Mouse (Mus musculus): ENCODE results near the gene Olfr551. TPM values are rescaled to one million over a fixed set of nuclear protein-coding genes. Genes with fewer than 3 reads are reported as not detected.
"Not testable (repeated sequence)": the region's sequence is repeated elsewhere in the genome, so short reads cannot be mapped to it uniquely, and the experiment has no call there.

Olfr551 gene
- not detected in 2 replicates for polyA plus RNA-seq (2015; fragmentation: Nextera tagmentation; extraction: Ambion mirVana)

GRCm38 (mm10) chr7:102591786-102592185 is at the start of gene Olfr551:
Gene Olfr551, minus strand, starts transcription at chr7:102591886.
- Histone ChIP-seq H3K9me3 (no peaks in the 10 kb centered on the region), H3K4me3 (no peak within 1 kb of the TSS), H3K9ac (no peak within 1 kb of the TSS), H3K27ac (replicated peaks) (no peak within 1 kb of the TSS), H3K27me3 (no peaks in the 10 kb centered on the region), H3K36me3 (no peaks in the 10 kb centered on the region), H3K4me2 (no peak within 1 kb of the TSS), H3K4me1 (replicated peaks) (no peaks in the 10 kb centered on the region)
- 95% methylated on average over 3 of the region's 3 CpGs for WGBS
- no peak for ATAC-seq (ENCODE audit: low FRiP score, low read depth)

- WGBS: 87% methylated on average over 1 of the region's 1 CpGs
- no peak for ATAC-seq (ENCODE audit: low FRiP score, low read depth)
- Histone ChIP-seq H3K9me3 (no peaks in the 10 kb centered on the region), H3K36me3 (no peaks in the 10 kb centered on the region), H3K27ac (replicated peaks) (no peak within 1 kb of the TSS), H3K4me3 (no peak within 1 kb of the TSS), H3K4me1 (replicated peaks) (no peaks in the 10 kb centered on the region), H3K4me2 (no peak within 1 kb of the TSS), H3K27me3 (no peaks in the 10 kb centered on the region), H3K9ac (no peak within 1 kb of the TSS)
Observed at GRCm38 (mm10) chr7:102638132-102638531, 46.4 kb upstream of the Olfr551 start, which contains the start of gene Olfr554. Gene Olfr554, plus strand, starts transcription at chr7:102638432.

GRCm38 (mm10) chr7:102636665-102637064 is 45.0 kb upstream of the Olfr551 start:
- Histone ChIP-seq H3K27me3 (no peaks in the 10 kb centered on the region), H3K9me3 (no peaks in the 10 kb centered on the region), H3K4me2 (no peak overlapping the region), H3K9ac (no peak overlapping the region), H3K4me3 (no peak overlapping the region), H3K27ac (replicated peaks) (no peak overlapping the region), H3K4me1 (replicated peaks) (no peaks in the 10 kb centered on the region), H3K36me3 (no peaks in the 10 kb centered on the region)
- no peak for ATAC-seq (ENCODE audit: low FRiP score, low read depth)
- WGBS: 34% methylated on average over 3 of the region's 3 CpGs

GRCm38 (mm10) chr7:102620368-102620767 is 28.7 kb upstream of the Olfr551 start:
- not testable (repeated sequence) for H3K9ac ChIP-seq; H3K9me3 ChIP-seq; H3K27me3 ChIP-seq; H3K4me3 ChIP-seq; H3K4me2 ChIP-seq; H3K36me3 ChIP-seq; H3K4me1 ChIP-seq (replicated peaks); ATAC-seq (ENCODE audit: low FRiP score, low read depth); H3K27ac ChIP-seq (replicated peaks)
- WGBS: 88% methylated on average over 19 of the region's 19 CpGs

- H3K27me3 ChIP-seq: no peaks in the 10 kb centered on the region
- no peak overlapping the region for H3K4me3 ChIP-seq
- no peak overlapping the region for H3K4me2 ChIP-seq
- H3K9ac ChIP-seq: no peak overlapping the region
- H3K27ac ChIP-seq (replicated peaks): no peak overlapping the region
- 66% methylated on average over 5 of the region's 5 CpGs for WGBS
- no peaks in the 10 kb centered on the region for H3K9me3 ChIP-seq
- ATAC-seq (ENCODE audit: low FRiP score, low read depth): no peak
- H3K36me3 ChIP-seq: no peaks in the 10 kb centered on the region
- H3K4me1 ChIP-seq (replicated peaks): no peaks in the 10 kb centered on the region
Observed at GRCm38 (mm10) chr7:102619608-102620007, 27.9 kb upstream of the Olfr551 start.

- Histone ChIP-seq H3K9ac (no peak within 1 kb of the TSS), H3K36me3 (no peaks in the 10 kb centered on the region), H3K27me3 (no peaks in the 10 kb centered on the region), H3K9me3 (no peaks in the 10 kb centered on the region), H3K4me3 (no peak within 1 kb of the TSS), H3K4me1 (replicated peaks) (no peaks in the 10 kb centered on the region), H3K4me2 (no peak within 1 kb of the TSS), H3K27ac (replicated peaks) (no peak within 1 kb of the TSS)
- ATAC-seq (ENCODE audit: low FRiP score, low read depth): no peak
Observed at GRCm38 (mm10) chr7:102618118-102618517, 26.4 kb upstream of the Olfr551 start, which contains the start of gene Olfr553. Gene Olfr553, minus strand, starts transcription at chr7:102618218.

- no peaks in the 10 kb centered on the region for H3K4me1 ChIP-seq (replicated peaks)
- 90% methylated on average over 1 of the region's 1 CpGs for WGBS
- no peak for ATAC-seq (ENCODE audit: low FRiP score, low read depth)
- no peaks in the 10 kb centered on the region for H3K27me3 ChIP-seq
- H3K9me3 ChIP-seq: no peaks in the 10 kb centered on the region
- H3K36me3 ChIP-seq: no peaks in the 10 kb centered on the region
- no peak within 1 kb of the TSS for H3K27ac ChIP-seq (replicated peaks)
- no peak within 1 kb of the TSS for H3K9ac ChIP-seq
- H3K4me3 ChIP-seq: no peak within 1 kb of the TSS
- no peak within 1 kb of the TSS for H3K4me2 ChIP-seq
Observed at GRCm38 (mm10) chr7:102597378-102598031, 5.8 kb upstream of the Olfr551 start, which contains the start of gene Olfr552. Gene Olfr552, plus strand, starts transcription at chr7:102597770.

GRCm38 (mm10) chr7:102575998-102576397 is 15.7 kb downstream of the Olfr551 start:
- Histone ChIP-seq H3K4me3 (no peak overlapping the region), H3K9me3 (no peaks in the 10 kb centered on the region), H3K36me3 (no peaks in the 10 kb centered on the region), H3K4me1 (replicated peaks) (no peaks in the 10 kb centered on the region), H3K27ac (replicated peaks) (no peak overlapping the region), H3K9ac (no peak overlapping the region), H3K27me3 (no peaks in the 10 kb centered on the region), H3K4me2 (no peak overlapping the region)
- WGBS: 77% methylated on average over 6 of the region's 6 CpGs
- no peak for ATAC-seq (ENCODE audit: low FRiP score, low read depth)

GRCm38 (mm10) chr7:102573174-102573830 is 18.4 kb downstream of the Olfr551 start:
- no peak for ATAC-seq (ENCODE audit: low FRiP score, low read depth)
- no peaks in the 10 kb centered on the region for H3K36me3 ChIP-seq
- H3K27me3 ChIP-seq: no peaks in the 10 kb centered on the region
- no peak overlapping the region for H3K9ac ChIP-seq
- WGBS: 70% methylated on average over 3 of the region's 3 CpGs
- H3K27ac ChIP-seq (replicated peaks): no peak overlapping the region
- H3K9me3 ChIP-seq: no peaks in the 10 kb centered on the region
- no peaks in the 10 kb centered on the region for H3K4me1 ChIP-seq (replicated peaks)
- H3K4me2 ChIP-seq: no peak overlapping the region
- H3K4me3 ChIP-seq: no peak overlapping the region

- WGBS: 94% methylated on average over 8 of the region's 8 CpGs
- Histone ChIP-seq H3K4me3 (no peak within 1 kb of the TSS), H3K9ac (no peak within 1 kb of the TSS), H3K9me3 (no peaks in the 10 kb centered on the region), H3K27ac (replicated peaks) (no peak within 1 kb of the TSS), H3K27me3 (no peaks in the 10 kb centered on the region), H3K36me3 (no peaks in the 10 kb centered on the region), H3K4me1 (replicated peaks) (no peaks in the 10 kb centered on the region), H3K4me2 (no peak within 1 kb of the TSS)
- ATAC-seq (ENCODE audit: low FRiP score, low read depth): no peak
Observed at GRCm38 (mm10) chr7:102571142-102571541, 20.5 kb downstream of the Olfr551 start, which contains the start of gene Olfr550. Gene Olfr550, plus strand, starts transcription at chr7:102571442.

- H3K36me3 ChIP-seq: no peaks in the 10 kb centered on the region
- no peaks in the 10 kb centered on the region for H3K27me3 ChIP-seq
- H3K9ac ChIP-seq: no peak overlapping the region
- no peak overlapping the region for H3K4me3 ChIP-seq
- H3K4me1 ChIP-seq (replicated peaks): no peaks in the 10 kb centered on the region
- no peak for ATAC-seq (ENCODE audit: low FRiP score, low read depth)
- no peak overlapping the region for H3K4me2 ChIP-seq
- H3K9me3 ChIP-seq: no peaks in the 10 kb centered on the region
- WGBS: 92% methylated on average over 4 of the region's 4 CpGs
- no peak overlapping the region for H3K27ac ChIP-seq (replicated peaks)
Observed at GRCm38 (mm10) chr7:102566219-102566618, 25.5 kb downstream of the Olfr551 start.
